Mouse (Mus musculus) bone marrow, adult 2 months (tissue): ENCODE measurements around the gene Gar1.

Experiments
- CTCF ChIP-seq: fragments of 200-500 bp; IDR thresholded peaks from 2 replicates; pipeline ENCODE4 v1.5.1; 2011; ENCODE audit warnings: low read length, control low read depth; ENCODE audit not compliant: control insufficient read depth, insufficient read depth
- POLR2A ChIP-seq: fragments of 200-500 bp; IDR thresholded peaks from 2 replicates; pipeline ENCODE4 v1.6.1; 2011; ENCODE audit warnings: low read depth, mild to moderate bottlenecking, control low read depth, low read length, borderline replicate concordance; ENCODE audit not compliant: control insufficient read depth

GRCm38 (mm10) chr3:129845868-129846267 lies 14.7 kb upstream of the Gar1 start:
- TF ChIP-seq POLR2A (no peak), CTCF (no peak)
